Comparison of ENCODE assay signal across 13 mouse cellular contexts in the genomic region with DNA sequence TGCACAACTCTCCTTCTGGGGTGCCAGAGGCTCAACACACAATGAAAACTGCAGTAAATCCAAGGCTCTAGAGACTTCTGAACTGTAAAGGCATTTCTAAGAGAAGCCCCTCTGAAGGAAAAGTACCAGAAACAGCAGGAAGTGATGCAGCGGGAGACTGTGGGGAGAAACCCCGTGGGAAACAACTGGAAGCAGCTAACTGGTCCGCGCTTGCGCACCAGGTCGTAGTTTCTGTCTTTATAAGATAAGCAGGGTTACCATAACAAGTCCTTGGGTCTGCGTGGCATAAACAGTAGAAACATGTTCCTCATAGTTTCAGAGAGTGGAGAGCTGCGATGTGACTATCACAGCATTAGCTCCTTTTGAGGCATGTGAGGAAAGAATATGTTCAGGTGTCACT. TPM values are rescaled to one million over a fixed set of nuclear protein-coding genes. Genes with fewer than 3 reads are reported as not detected.
DNase-seq lines count a peak whose midpoint lies in the region; ATAC-seq and TF ChIP-seq lines count a peak whose summit lies in the region.
"Had no signal": no experiment of that assay in that cellular context is flagged by ENCODE, and none has a peak within 500 bp of the region (broad histone marks: within the 10 kb centered on the region; RNA-seq: fewer than 3 reads in every experiment).

No protein-coding gene starts in this region.

- no peak for ATAC-seq in heart, embryonic 13.5 days (ENCODE audit: extremely low read depth, insufficient number of reproducible peaks, low FRiP score, low TSS enrichment)
- ATAC-seq in heart, postnatal 0 days (ENCODE audit: insufficient read depth, low read depth): no peak
- ATAC-seq in liver, embryonic 16.5 days (ENCODE audit: low read depth): no peak
- ATAC-seq in intestine, postnatal 0 days: no peak
- ATAC-seq: intestine, embryonic 16.5 days had no signal

- no peaks in the 10 kb centered on the region for H3K79me2 ChIP-seq in CH12.LX (replicated peaks; ENCODE audit: control insufficient read depth, extremely low read depth, insufficient read depth, poor library complexity, severe bottlenecking)

- TF ChIP-seq POLR2A in CH12.LX (IDR thresholded peaks at IDR 0.05; ENCODE audit: low read depth, low read length): no peak

- no peaks in the 10 kb centered on the region for H3K27me3 ChIP-seq in heart, embryonic 13.5 days (replicated peaks)
- no peaks in the 10 kb centered on the region for H3K27me3 ChIP-seq in CH12.LX (replicated peaks)
- H3K27me3 ChIP-seq in heart, postnatal 0 days (ENCODE audit: control insufficient read depth, insufficient read depth, low read length): no peaks in the 10 kb centered on the region
- no peaks in the 10 kb centered on the region for H3K27me3 ChIP-seq in liver, embryonic 16.5 days (ENCODE audit: control insufficient read depth, insufficient read depth, low read depth, low read length)
- H3K27me3 ChIP-seq in intestine, postnatal 0 days (replicated peaks; ENCODE audit: control insufficient read depth, insufficient read depth, low read length): no peaks in the 10 kb centered on the region
- H3K27me3 ChIP-seq: embryonic facial prominence, embryonic 13.5 days had no signal

- H3K36me3 ChIP-seq in heart, embryonic 13.5 days: no peaks in the 10 kb centered on the region
- H3K36me3 ChIP-seq in CH12.LX (replicated peaks in 1 of 2; ENCODE audit: control insufficient read depth in 1 of 2, insufficient read depth in 1 of 2, low read length in 1 of 2): no peaks in the 10 kb centered on the region
- H3K36me3 ChIP-seq in heart, postnatal 0 days (replicated peaks; ENCODE audit: control insufficient read depth, insufficient read depth, low read length): no peaks in the 10 kb centered on the region
- no peaks in the 10 kb centered on the region for H3K36me3 ChIP-seq in liver, embryonic 16.5 days (ENCODE audit: control insufficient read depth, insufficient read depth)
- no peaks in the 10 kb centered on the region for H3K36me3 ChIP-seq in intestine, postnatal 0 days (ENCODE audit: control insufficient read depth, insufficient read depth)
- H3K36me3 ChIP-seq: embryonic facial prominence, embryonic 13.5 days had no signal

- 0 out of 2 replicates have a peak overlapping the region, but pooled peaks have one; percentile 2 for H3K4me2 ChIP-seq in heart, embryonic 13.5 days
- no peak overlapping the region for H3K4me2 ChIP-seq in CH12.LX (ENCODE audit: insufficient read depth, low read depth, poor library complexity, severe bottlenecking)
- no peak overlapping the region; the same call in 1 of the 2 replicates for H3K4me2 ChIP-seq in heart, postnatal 0 days (ENCODE audit: low read depth, low read length)
- peak overlapping the region; percentile 41 for H3K4me2 ChIP-seq in liver, embryonic 16.5 days (ENCODE audit: low read depth, low read length)
- H3K4me2 ChIP-seq in intestine, postnatal 0 days (replicated peaks; ENCODE audit: low read depth): no peak overlapping the region
- H3K4me2 ChIP-seq: embryonic facial prominence, embryonic 13.5 days had no signal

- H3K4me3 ChIP-seq in heart, embryonic 13.5 days: no peak overlapping the region
- H3K4me3 ChIP-seq in CH12.LX (replicated peaks in 1 of 3; ENCODE audit: low read depth in 2 of 3, low read length in 2 of 3, poor library complexity in 1 of 3): no peak overlapping the region
- H3K4me3 ChIP-seq in heart, postnatal 0 days (ENCODE audit: low read depth, low read length): no peak overlapping the region
- peak overlapping the region; percentile 16; the same call in 1 of the 2 replicates for H3K4me3 ChIP-seq in liver, embryonic 16.5 days (ENCODE audit: low read depth, low read length)
- no peak overlapping the region for H3K4me3 ChIP-seq in intestine, postnatal 0 days (ENCODE audit: low read depth, low read length)
- H3K4me3 ChIP-seq: embryonic facial prominence, embryonic 13.5 days had no signal

- TF ChIP-seq RAD21 in CH12.LX (IDR thresholded peaks at IDR 0.05; ENCODE audit: low read depth, low read length): no peak

- no peak for DNase-seq in heart, adult 8-10 months (ENCODE audit: low spot score)
- DNase-seq in CH12.LX (ENCODE audit: extremely low read depth): no peak
- DNase-seq in heart, postnatal 0 days (ENCODE audit: low spot score): peak; percentile 55
- DNase-seq in thymus, adult 18-20 months: no peak
- DNase-seq in right cerebral cortex, postnatal 14 days: no peak
- DNase-seq: adrenal gland, postnatal 36 days; cerebellum, adult 9-10 months; right cerebral cortex, adult 18-20 months had no signal

- in situ Hi-C loops in CH12.LX (cut with MboI; ENCODE audit: low pct_ligation_motif_present, low pct_unique_long_range_greater_than_20kb, low sequenced_read_pairs): no loop called here

- peak overlapping the region; percentile 40; the same call in 1 of the 2 replicates for H3K27ac ChIP-seq in heart, embryonic 13.5 days (replicated peaks)
- no peak overlapping the region for H3K27ac ChIP-seq in CH12.LX (ENCODE audit: insufficient read depth, low read depth)
- H3K27ac ChIP-seq in heart, postnatal 0 days (ENCODE audit: low read depth): peak overlapping the region; percentile 49
- H3K27ac ChIP-seq in liver, embryonic 16.5 days (ENCODE audit: low read length): no peak overlapping the region
- H3K27ac ChIP-seq in intestine, postnatal 0 days (ENCODE audit: low read depth, low read length): no peak overlapping the region
- H3K27ac ChIP-seq: embryonic facial prominence, embryonic 13.5 days had no signal

- peak; percentile 13; the same call in 1 of the 2 replicates for TF ChIP-seq EP300 in CH12.LX (IDR thresholded peaks at IDR 0.05; ENCODE audit: low read length)
- TF ChIP-seq EP300 in heart, postnatal 0 days (IDR thresholded peaks at IDR 0.05; ENCODE audit: low read depth): no peak

- no peak for TF ChIP-seq CTCF in CH12.LX (conservative IDR thresholded peaks at IDR 0.05 in 1 of 2, IDR thresholded peaks at IDR 0.05 in 1 of 2; ENCODE audit: low read depth in 2 of 2, low read length in 2 of 2)
- TF ChIP-seq CTCF in heart, postnatal 0 days (IDR thresholded peaks at IDR 0.05; ENCODE audit: low read depth): no peak
- no peak for TF ChIP-seq CTCF in intestine, postnatal 0 days (IDR thresholded peaks at IDR 0.05; ENCODE audit: low read depth)

- no peak overlapping the region for H3K9ac ChIP-seq in heart, embryonic 13.5 days
- no peak overlapping the region for H3K9ac ChIP-seq in CH12.LX (ENCODE audit: insufficient read depth, low read depth)
- H3K9ac ChIP-seq in heart, postnatal 0 days (replicated peaks; ENCODE audit: low read depth, low read length): no peak overlapping the region
- H3K9ac ChIP-seq in liver, embryonic 16.5 days (ENCODE audit: low read depth, low read length): 0 out of 2 replicates have a peak overlapping the region, but pooled peaks have one; percentile 18
- H3K9ac ChIP-seq in intestine, postnatal 0 days (ENCODE audit: low read depth, low read length): no peak overlapping the region
- H3K9ac ChIP-seq: embryonic facial prominence, embryonic 13.5 days had no signal

- no peaks in the 10 kb centered on the region for H3K9me3 ChIP-seq in heart, embryonic 13.5 days
- no peaks in the 10 kb centered on the region for H3K9me3 ChIP-seq in CH12.LX (replicated peaks; ENCODE audit: low read length)
- no peaks in the 10 kb centered on the region for H3K9me3 ChIP-seq in heart, postnatal 0 days (replicated peaks; ENCODE audit: control insufficient read depth, low read length)
- H3K9me3 ChIP-seq in liver, embryonic 16.5 days (replicated peaks; ENCODE audit: control insufficient read depth, low read length): no peaks in the 10 kb centered on the region
- no peaks in the 10 kb centered on the region for H3K9me3 ChIP-seq in intestine, postnatal 0 days (ENCODE audit: control insufficient read depth)
- H3K9me3 ChIP-seq: embryonic facial prominence, embryonic 13.5 days had no signal

- H3K4me1 ChIP-seq in heart, embryonic 13.5 days: peaks cover 40% of the 10 kb centered on the region
- H3K4me1 ChIP-seq in CH12.LX (ENCODE audit: control insufficient read depth in 1 of 2, insufficient read depth in 2 of 2): peaks cover 42 to 87% of the 10 kb centered on the region in 2 experiments
- H3K4me1 ChIP-seq in heart, postnatal 0 days (ENCODE audit: control insufficient read depth, insufficient read depth): peaks cover 22% of the 10 kb centered on the region
- H3K4me1 ChIP-seq in liver, embryonic 16.5 days (ENCODE audit: control insufficient read depth, low read depth, low read length): peaks cover 24% of the 10 kb centered on the region
- H3K4me1 ChIP-seq in intestine, postnatal 0 days (replicated peaks; ENCODE audit: control insufficient read depth, insufficient read depth, low read length): peaks cover 9% of the 10 kb centered on the region; the same call in 1 of the 2 replicates

- dilution Hi-C loops in CH12.LX (cut with MboI; ENCODE audit: extremely low pct_ligation_motif_present, extremely low pct_unique_long_range_greater_than_20kb, low sequenced_read_pairs): no loop called here

- WGBS in heart, embryonic 13.5 days: 68% methylated on average over 8 of the region's 8 CpGs
- WGBS in heart, postnatal 0 days: 51% methylated on average over 8 of the region's 8 CpGs
- WGBS in liver, embryonic 16.5 days (ENCODE audit: insufficient replicate concordance): 11% methylated on average over 8 of the region's 8 CpGs
- 72% methylated on average over 8 of the region's 8 CpGs for WGBS in intestine, postnatal 0 days

TF ChIP-seq in CH12.LX, 34 proteins besides CTCF, POLR2A, EP300 and RAD21:
- TF ChIP-seq NRF1 (IDR thresholded peaks at IDR 0.05; ENCODE audit: low read depth, low read length) (0 out of 2 replicates have a peak, but pooled peaks have one; percentile 10), MXI1 (IDR thresholded peaks at IDR 0.05; ENCODE audit: low read depth, low read length) (no peak)

RNA-seq across cellular contexts. Expression of a gene that starts 41.2 kb away (rescaled TPM):
- polyA plus RNA-seq in heart, embryonic 13.5 days (2015; fragmentation: Nextera tagmentation; extraction: Ambion mirVana): 16.3 and 19.6 TPM in 2 replicates
- total RNA-seq in heart, adult 8-10 months (2022): 1 to 10 TPM; 2.7 to 3.7 (median 3.3) TPM
- 14.4 and 14.9 TPM in 2 replicates for total RNA-seq in CH12.LX (2012; rRNA removed)
- total RNA-seq in CH12.LX (2014; rRNA removed): 23.5 and 24.8 TPM in 2 replicates
- 31.5 and 38.9 TPM in 2 replicates for polyA plus RNA-seq in CH12.LX (2012; ENCODE audit: insufficient read length, low read depth)
- 2.2 and 9.2 TPM in 2 replicates for total RNA-seq in heart, postnatal 0 days (2014; rRNA removed; ENCODE audit: low replicate concordance)
- polyA plus RNA-seq in heart, postnatal 0 days (2015; fragmentation: Nextera tagmentation; extraction: Ambion mirVana): 9.6 and 10.6 TPM in 2 replicates
- polyA plus RNA-seq in liver, embryonic 16.5 days (2015; fragmentation: Nextera tagmentation; extraction: Ambion mirVana): 9.1 and 9.7 TPM in 2 replicates
- polyA plus RNA-seq in intestine, postnatal 0 days (2015; fragmentation: Nextera tagmentation; extraction: Ambion mirVana): 17.5 and 19.4 TPM in 2 replicates

Comparison
In these comparisons a context has a peak if more than half of its experiments do, and no peak if none do; other contexts are left out.
1. H3K4me2 ChIP-seq: peak in heart, embryonic 13.5 days (single experiment) and liver, embryonic 16.5 days (single experiment); none in CH12.LX (single experiment), heart, postnatal 0 days (single experiment) and intestine, postnatal 0 days (single experiment).
2. H3K27ac ChIP-seq: peak in heart, embryonic 13.5 days (single experiment) and heart, postnatal 0 days (single experiment); none in CH12.LX (single experiment), liver, embryonic 16.5 days (single experiment) and intestine, postnatal 0 days (single experiment).